Mouse (Mus musculus) heart, embryonic 14.5 days (tissue): ENCODE results near the gene Stx18. TPM values are rescaled to one million over a fixed set of nuclear protein-coding genes. Genes with fewer than 3 reads are reported as not detected.
A peak's percentile ranks its signal among the peaks of the same experiment; 100 is the strongest.

Experiments
- ATAC-seq: fragments of 200-750 bp; cut with Nextera tagmentation; 2 replicates; pipeline ENCODE4 v1.8.0; 2017; ENCODE audit warnings: low read depth, moderate TSS enrichment; ENCODE audit not compliant: insufficient number of reproducible peaks, insufficient read depth, low FRiP score
- H3K27ac ChIP-seq, 2 experiments: fragments of 200-500 bp in 1 of 2; fragments of 300-500 bp in 1 of 2; sonication (generic) in 1 of 2; replicated peaks in 1 of 2; 2 replicates each; pipeline ENCODE4 v1.5.1; 2012 to 2014; ENCODE audit warnings: low read depth in 2 of 2, low read length in 2 of 2, control low read depth in 1 of 2, mild to moderate bottlenecking in 1 of 2, mixed read lengths in 1 of 2; ENCODE audit not compliant: control insufficient read depth in 1 of 2, insufficient read depth in 1 of 2
- H3K27me3 ChIP-seq: fragments of 300-500 bp; sonication (generic); 2 replicates; pipeline ENCODE4 v1.6.1; 2014; ENCODE audit warnings: mild to moderate bottlenecking, low read length, control low read depth; ENCODE audit not compliant: control insufficient read depth, insufficient read depth
- H3K36me3 ChIP-seq: fragments of 300-500 bp; sonication (generic); 2 replicates; pipeline ENCODE4 v1.6.1; 2014; ENCODE audit warnings: mild to moderate bottlenecking, control low read depth, low read length, mixed read lengths; ENCODE audit not compliant: control insufficient read depth, insufficient read depth
- H3K4me1 ChIP-seq, 2 experiments: fragments of 200-500 bp in 1 of 2; fragments of 300-500 bp in 1 of 2; sonication (generic) in 1 of 2; 2 replicates each; pipeline ENCODE4 v1.6.1; 2012 to 2014; ENCODE audit warnings: low read length in 2 of 2, control low read depth in 1 of 2, mixed read lengths in 1 of 2; ENCODE audit not compliant: control insufficient read depth in 2 of 2, insufficient read depth in 2 of 2
- H3K4me2 ChIP-seq: fragments of 300-500 bp; sonication (generic); 2 replicates; pipeline ENCODE4 v1.6.1; 2014; ENCODE audit warnings: mild to moderate bottlenecking, low read length
- H3K4me3 ChIP-seq, 2 experiments: fragments of 200-500 bp in 1 of 2; fragments of 300-500 bp in 1 of 2; sonication (generic) in 1 of 2; 2 replicates each; pipeline ENCODE4 v1.5.1; 2012 to 2014; ENCODE audit warnings: low read length in 2 of 2, mild to moderate bottlenecking in 2 of 2, control low read depth in 1 of 2, low read depth in 1 of 2, moderate library complexity in 1 of 2; ENCODE audit not compliant: control insufficient read depth in 1 of 2, insufficient read depth in 1 of 2
- H3K9ac ChIP-seq: fragments of 300-500 bp; sonication (generic); 2 replicates; pipeline ENCODE4 v1.6.1; 2014; ENCODE audit warnings: mild to moderate bottlenecking, low read length
- H3K9me3 ChIP-seq: fragments of 300-500 bp; sonication (generic); 2 replicates; pipeline ENCODE4 v1.6.1; 2016; ENCODE audit warnings: low read length, control low read depth; ENCODE audit not compliant: control insufficient read depth
- WGBS: fragments of 180-500 bp; shearing (Covaris S2); extraction: QIAGEN DNeasy Blood & Tissue Kit; methylation state at CpG from one replicate; pipeline ENCODE4 v1.1.7; 2014; 5-methylcytosine and 5-hydroxymethylcytosine counted together
- polyA plus RNA-seq: library from polyadenylated mRNA; unstranded; fragments of >200 nt; fragmentation: Nextera tagmentation; extraction: Ambion mirVana; gene quantifications from 2 replicates; pipeline ENCODE4 v1.2.1, GENCODE M21; 2014

Stx18 gene
- polyA plus RNA-seq, 1 experiment from 2014 or later: 30.2 TPM

DNA sequence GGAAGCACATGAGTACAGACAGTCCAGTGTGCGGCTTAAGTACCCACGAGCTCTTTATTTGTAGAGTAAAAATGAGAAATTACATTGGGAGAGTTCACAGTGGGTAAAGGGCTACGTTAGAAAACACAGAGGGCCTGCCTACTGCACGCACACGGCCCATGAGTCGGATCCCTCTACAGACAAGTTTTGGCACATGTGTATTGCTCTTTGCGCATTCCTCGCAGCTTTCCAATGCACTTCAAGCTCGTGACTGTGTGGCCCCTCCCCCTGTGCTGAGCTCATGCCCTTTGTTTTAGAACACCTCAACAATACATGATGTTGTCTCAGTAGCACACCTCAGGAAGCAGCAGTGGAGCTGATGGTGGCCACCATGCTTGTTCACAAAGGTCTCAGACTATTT, 98.6 kb downstream of the Stx18 start:
- peaks cover 4% of the 10 kb centered on the region; the same call in 1 of the 2 replicates for H3K36me3 ChIP-seq
- H3K4me2 ChIP-seq: no peak overlapping the region
- no peaks in the 10 kb centered on the region for H3K4me1 ChIP-seq
- no peak overlapping the region for H3K4me3 ChIP-seq
- H3K9me3 ChIP-seq: no peaks in the 10 kb centered on the region
- no peaks in the 10 kb centered on the region for H3K27me3 ChIP-seq
- H3K9ac ChIP-seq: no peak overlapping the region
- WGBS: 85% methylated on average over 9 of the region's 9 CpGs
- no peak overlapping the region for H3K27ac ChIP-seq
- no peak for ATAC-seq

DNA sequence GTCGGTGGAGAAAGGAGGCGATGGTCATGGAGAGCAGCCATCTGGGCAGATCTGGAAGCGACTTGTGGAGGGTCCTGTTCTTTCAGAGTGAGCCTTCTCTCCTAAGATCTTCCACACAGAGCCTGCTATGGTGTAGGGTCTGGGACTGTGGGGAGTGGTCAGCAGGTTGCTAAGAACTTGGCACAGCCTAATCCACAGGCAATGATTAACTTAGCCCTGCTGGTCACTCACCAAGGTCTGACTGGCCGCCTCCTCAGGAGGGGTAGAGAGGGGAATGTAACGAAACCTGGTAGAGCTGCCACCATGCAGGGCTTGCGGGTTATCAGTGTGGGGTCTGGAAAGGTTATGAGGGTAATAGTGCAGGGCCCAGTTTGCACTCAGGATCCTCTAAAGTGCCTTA, 102.4 kb downstream of the Stx18 start:
- ATAC-seq: no peak
- Histone ChIP-seq H3K27me3 (no peaks in the 10 kb centered on the region), H3K4me1 (no peaks in the 10 kb centered on the region), H3K4me2 (no peak overlapping the region), H3K9me3 (no peaks in the 10 kb centered on the region), H3K27ac (no peak overlapping the region), H3K36me3 (peaks cover 6% of the 10 kb centered on the region; the same call in 1 of the 2 replicates), H3K9ac (no peak overlapping the region), H3K4me3 (no peak overlapping the region)
- 79% methylated on average over 6 of the region's 6 CpGs for WGBS

DNA sequence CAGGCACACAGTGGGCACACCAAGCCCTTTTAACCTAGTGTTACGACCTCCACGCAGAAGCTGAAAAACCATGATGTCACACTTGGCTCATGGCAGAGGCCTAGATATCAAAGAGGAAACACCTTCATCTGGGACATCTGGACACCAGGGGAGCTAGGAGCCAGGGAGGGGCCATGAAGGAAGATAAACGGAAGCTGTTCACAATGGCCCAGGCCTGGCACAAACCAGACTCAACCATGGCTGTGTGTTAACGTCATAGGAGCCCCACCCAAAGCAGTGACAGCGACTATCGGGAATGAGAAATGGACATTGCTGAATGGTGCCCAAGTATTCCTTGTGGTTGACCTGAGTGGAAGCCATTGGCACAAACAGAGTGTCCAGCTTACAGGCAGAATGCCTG, 108.0 kb downstream of the Stx18 start:
- 72% methylated on average over 6 of the region's 6 CpGs for WGBS
- Histone ChIP-seq H3K9ac (no peak overlapping the region), H3K36me3 (0 out of 2 replicates have a peak, but pooled peaks cover 3% of the 10 kb centered on the region), H3K27ac (no peak overlapping the region), H3K4me2 (no peak overlapping the region), H3K27me3 (no peaks in the 10 kb centered on the region), H3K9me3 (no peaks in the 10 kb centered on the region), H3K4me3 (no peak overlapping the region), H3K4me1 (no peaks in the 10 kb centered on the region; a peak in 1 of 4 replicates)
- peak; percentile 15; the same call in 1 of the 2 replicates for ATAC-seq

DNA sequence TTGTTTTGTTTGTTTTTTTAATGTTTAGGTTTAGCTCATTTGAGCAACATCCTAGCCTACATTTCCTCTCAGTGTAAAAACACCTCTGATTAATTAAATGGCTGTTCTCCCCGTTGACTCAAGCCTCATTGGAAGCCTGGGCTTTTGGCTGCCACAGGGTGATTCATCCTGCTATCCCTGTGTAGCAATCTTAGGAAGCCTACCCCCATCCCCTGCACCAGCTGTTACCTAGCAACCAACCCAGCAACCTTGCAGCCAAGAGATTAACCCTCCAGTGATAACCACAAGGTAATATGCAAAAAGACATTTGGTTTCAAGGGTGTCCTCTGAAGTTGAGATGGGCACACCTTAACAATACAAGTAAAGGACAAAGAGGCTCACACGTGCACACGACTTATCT, 112.7 kb downstream of the Stx18 start:
- Histone ChIP-seq H3K27me3 (0 out of 2 replicates have a peak, but pooled peaks cover 2% of the 10 kb centered on the region), H3K4me3 (no peak overlapping the region), H3K4me1 (no peaks in the 10 kb centered on the region; a peak in 1 of 4 replicates), H3K27ac (no peak overlapping the region), H3K4me2 (no peak overlapping the region), H3K36me3 (no peaks in the 10 kb centered on the region), H3K9ac (no peak overlapping the region), H3K9me3 (no peaks in the 10 kb centered on the region)
- no peak for ATAC-seq
- 56% methylated on average over 3 of the region's 3 CpGs for WGBS

DNA sequence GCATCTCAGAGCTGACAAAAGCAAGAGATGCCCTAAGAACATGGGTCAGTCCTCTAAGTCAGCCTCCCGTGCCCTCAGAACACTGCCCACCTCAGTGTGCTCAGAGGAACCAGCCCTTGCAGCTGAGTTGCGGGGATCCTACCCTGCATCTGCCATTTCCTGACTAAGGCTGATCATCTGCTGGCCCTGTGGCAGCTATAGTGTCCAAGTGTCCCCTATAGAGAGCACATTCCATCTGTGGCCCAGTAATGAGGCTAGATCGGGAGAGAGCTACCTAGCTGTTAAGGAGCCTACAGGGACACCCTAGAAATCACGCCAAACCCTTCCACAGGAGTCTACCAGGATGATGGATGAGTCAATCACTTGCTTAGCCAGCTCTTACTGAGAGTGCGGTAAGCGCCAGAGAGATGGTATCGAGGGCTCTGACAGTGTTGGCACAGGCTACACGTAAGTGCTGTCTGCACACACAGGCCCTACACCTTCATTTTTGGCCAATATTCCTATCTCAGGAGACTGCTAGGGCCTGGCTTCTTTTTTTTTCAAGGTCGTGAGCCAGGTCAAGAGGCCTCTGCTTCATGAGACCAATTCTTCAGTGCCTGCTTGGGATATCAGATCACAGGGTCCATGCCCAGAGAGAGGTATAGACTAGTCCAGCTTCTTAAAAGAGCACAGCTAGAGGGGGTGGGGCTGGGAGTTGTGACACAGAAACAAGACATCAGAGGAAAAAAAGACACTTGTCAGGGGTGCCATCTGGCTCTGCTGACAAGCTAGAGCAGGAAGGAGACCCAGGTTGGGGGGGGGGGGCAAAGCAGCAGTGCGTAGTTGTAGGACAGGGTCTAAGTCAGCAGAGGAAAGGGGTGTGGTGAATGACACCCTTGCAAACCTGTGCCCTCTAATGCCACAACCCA, 113.9 kb downstream of the Stx18 start:
- H3K9ac ChIP-seq: no peak overlapping the region
- no peaks in the 10 kb centered on the region for H3K9me3 ChIP-seq
- no peak for ATAC-seq
- 79% methylated on average over 10 of the region's 10 CpGs for WGBS
- no peaks in the 10 kb centered on the region for H3K4me1 ChIP-seq
- no peak overlapping the region for H3K4me2 ChIP-seq
- no peak overlapping the region for H3K27ac ChIP-seq
- no peak overlapping the region for H3K4me3 ChIP-seq
- peaks cover 13% of the 10 kb centered on the region for H3K27me3 ChIP-seq
- no peaks in the 10 kb centered on the region for H3K36me3 ChIP-seq

DNA sequence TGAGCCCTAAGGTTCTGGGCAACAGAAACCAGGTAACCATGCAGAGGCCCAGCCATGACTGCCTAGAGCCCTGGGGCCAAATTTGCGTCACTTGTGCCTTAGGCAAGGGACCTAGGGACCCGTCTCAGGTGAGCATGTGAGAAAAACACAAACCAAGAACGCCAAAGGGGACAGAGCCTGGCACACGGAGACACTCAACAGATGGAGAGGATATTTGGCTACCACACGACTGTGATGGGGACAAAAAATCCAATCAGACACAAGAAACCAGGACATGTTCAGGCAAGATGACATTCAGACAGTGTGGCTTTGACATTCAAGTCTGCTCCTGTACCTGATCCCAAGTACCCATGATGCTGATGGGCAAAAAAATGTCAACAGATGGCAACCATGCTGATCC, 115.1 kb downstream of the Stx18 start:
- ATAC-seq: no peak

DNA sequence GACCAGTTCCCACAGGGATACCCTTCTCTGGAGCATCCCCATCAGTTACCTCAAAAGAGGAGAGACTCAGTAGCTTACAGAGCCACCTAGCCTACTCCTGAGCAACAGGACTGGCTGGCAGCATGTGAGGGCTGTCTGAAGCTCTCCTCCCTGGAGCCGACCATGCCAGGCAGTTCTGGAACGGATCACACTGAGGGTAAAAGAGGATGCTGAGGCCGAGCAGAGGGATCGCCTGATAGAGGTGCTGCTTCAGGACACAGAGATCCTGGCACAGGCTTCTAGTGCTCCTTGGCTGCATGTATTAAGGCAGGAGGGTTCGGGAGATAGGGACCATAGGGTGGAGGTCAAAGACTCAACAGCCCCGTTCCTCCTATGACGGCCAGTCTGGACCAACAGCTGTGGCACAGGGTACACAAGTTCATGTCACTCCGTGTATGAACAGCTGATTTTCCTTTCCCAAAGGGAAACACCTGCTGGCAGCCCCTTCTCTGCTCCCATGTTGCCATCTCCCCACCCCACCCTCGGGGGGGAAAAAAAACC, 119.0 kb downstream of the Stx18 start:
- Histone ChIP-seq H3K36me3 (no peaks in the 10 kb centered on the region), H3K4me2 (no peak overlapping the region), H3K4me3 (no peak overlapping the region), H3K9ac (no peak overlapping the region), H3K9me3 (no peaks in the 10 kb centered on the region), H3K4me1 (peaks cover 3 to 9% of the 10 kb centered on the region in 2 experiments; a peak in 2 of 4 replicates), H3K27ac (no peak overlapping the region), H3K27me3 (peaks cover 64% of the 10 kb centered on the region)
- ATAC-seq: no peak
- whole genome bisulfite sequencing: 63% methylated on average over 9 of the region's 9 CpGs

More for the DNA sequence above, 115.1 kb downstream of the Stx18 start:
- WGBS: 82% methylated on average over 5 of the region's 5 CpGs
- Histone ChIP-seq H3K4me2 (no peak overlapping the region), H3K9ac (no peak overlapping the region), H3K36me3 (no peaks in the 10 kb centered on the region), H3K9me3 (no peaks in the 10 kb centered on the region), H3K4me3 (no peak overlapping the region), H3K4me1 (peaks cover under 1 to 3% of the 10 kb centered on the region in 2 experiments; a peak in 2 of 4 replicates), H3K27ac (no peak overlapping the region), H3K27me3 (peaks cover 24% of the 10 kb centered on the region)
